Mouse (Mus musculus): Measurements from ENCODE around the gene H2-M10.4. TPM values are rescaled to one million over a fixed set of nuclear protein-coding genes. Genes with fewer than 3 reads are reported as not detected.

Gene H2-M10.4
- not detected in 2 replicates for polyA plus RNA-seq (2012; rRNA removed; ENCODE audit: low replicate concordance)

GRCm38 (mm10) chr17:36462234-36462633 lies at the start of gene H2-M10.4:
Gene H2-M10.4 (minus strand): TSS chr17:36462334.

Other genes with a start within 250 kb of the H2-M10.4 start
- 59.1 and 59.4 TPM in 2 replicates for gene Rpp21, start 204.3 kb downstream of the H2-M10.4 start, polyA plus RNA-seq (2012; rRNA removed; ENCODE audit: low replicate concordance)
- gene Trim39, start 190.1 kb downstream of the H2-M10.4 start, polyA plus RNA-seq (2012; rRNA removed; ENCODE audit: low replicate concordance) = 9.9 and 19.6 TPM in 2 replicates
- not detected in 2 replicates for gene H2-M10.2, start 175.8 kb downstream of the H2-M10.4 start, polyA plus RNA-seq (2012; rRNA removed; ENCODE audit: low replicate concordance)
- gene H2-M10.1, start 136.2 kb downstream of the H2-M10.4 start, polyA plus RNA-seq (2012; rRNA removed; ENCODE audit: low replicate concordance) = not detected in 2 replicates
- gene H2-M10.3, start 93.9 kb downstream of the H2-M10.4 start, polyA plus RNA-seq (2012; rRNA removed; ENCODE audit: low replicate concordance) = not detected in 2 replicates
- not detected in 2 replicates for gene H2-M11, start 84.7 kb upstream of the H2-M10.4 start, polyA plus RNA-seq (2012; rRNA removed; ENCODE audit: low replicate concordance)
- 0.86 and 3.3 TPM in 2 replicates for gene H2-M9, start 180.3 kb upstream of the H2-M10.4 start, polyA plus RNA-seq (2012; rRNA removed; ENCODE audit: low replicate concordance)
- not detected in 2 replicates for gene H2-M1, start 209.9 kb upstream of the H2-M10.4 start, polyA plus RNA-seq (2012; rRNA removed; ENCODE audit: low replicate concordance)